Mouse (Mus musculus) MEL (cell line): Measurements from ENCODE around the gene Wdr27. TPM values are rescaled to one million over a fixed set of nuclear protein-coding genes. Genes with fewer than 3 reads are reported as not detected.

ENCODE experiments used
- DNase-seq: peaks from one replicate; pipeline ENCODE4 v3.0.0; 2011; ENCODE audit warnings: low read depth, low spot score
- H3K27ac ChIP-seq: 2 replicates; pipeline ENCODE4 v1.5.1; 2012; ENCODE audit warnings: low read depth, mild to moderate bottlenecking, control low read depth, low read length, moderate library complexity; ENCODE audit not compliant: control insufficient read depth
- H3K27me3 ChIP-seq, 2 experiments: fragments of 150-350 bp in 1 of 2; sonication (generic) in 1 of 2; 2 replicates each; pipeline ENCODE4 v1.6.1; 2012; ENCODE audit warnings: low read length in 2 of 2, mild to moderate bottlenecking in 2 of 2, improper control_type of control experiment in 1 of 2, moderate library complexity in 1 of 2; ENCODE audit not compliant: insufficient read depth in 2 of 2, control insufficient read depth in 1 of 2
- H3K36me3 ChIP-seq, 2 experiments: 2 replicates each; pipeline ENCODE4 v1.6.1; 2012 to 2014; ENCODE audit warnings: low read length in 2 of 2, improper control_type of control experiment in 1 of 2, inconsistent platforms in 1 of 2, mild to moderate bottlenecking in 1 of 2; ENCODE audit not compliant: insufficient read depth in 2 of 2, control insufficient read depth in 1 of 2
- H3K4me1 ChIP-seq, 2 experiments: fragments of 150-350 bp in 1 of 2; sonication (generic) in 1 of 2; 2 replicates each; pipeline ENCODE4 v1.6.1; 2012; ENCODE audit warnings: low read length in 2 of 2, improper control_type of control experiment in 1 of 2, mild to moderate bottlenecking in 1 of 2; ENCODE audit not compliant: insufficient read depth in 2 of 2, control insufficient read depth in 1 of 2
- H3K4me3 ChIP-seq, 2 experiments: fragments of 150-350 bp in 1 of 2; sonication (generic) in 1 of 2; 2 replicates each; pipeline ENCODE4 v1.5.1; 2012; ENCODE audit warnings: low read depth in 2 of 2, low read length in 2 of 2, mild to moderate bottlenecking in 2 of 2, moderate library complexity in 2 of 2, control low read depth in 1 of 2, improper control_type of control experiment in 1 of 2; ENCODE audit not compliant: control insufficient read depth in 1 of 2, insufficient read depth in 1 of 2
- H3K79me2 ChIP-seq: 2 replicates; pipeline ENCODE4 v1.6.1; 2012; ENCODE audit warnings: mild to moderate bottlenecking, low read length, moderate library complexity; ENCODE audit not compliant: control insufficient read depth, poor library complexity, insufficient read depth
- H3K9ac ChIP-seq: 2 replicates; pipeline ENCODE4 v1.6.1; 2012; ENCODE audit warnings: low read depth, mild to moderate bottlenecking, control low read depth, low read length, moderate library complexity; ENCODE audit not compliant: control insufficient read depth, poor library complexity, severe bottlenecking
- H3K9me3 ChIP-seq: fragments of 150-350 bp; sonication (generic); replicated peaks from 2 replicates; pipeline ENCODE4 v1.6.1; 2012; ENCODE audit warnings: mild to moderate bottlenecking, low read length, improper control_type of control experiment, moderate library complexity; ENCODE audit not compliant: insufficient read depth
- CHD1 ChIP-seq: IDR thresholded peaks from 2 replicates; pipeline ENCODE4 v1.6.1; 2012; ENCODE audit warnings: low read depth, mild to moderate bottlenecking, inconsistent platforms, low read length, improper control_type of control experiment
- E2F4 ChIP-seq: IDR thresholded peaks from 2 replicates; pipeline ENCODE4 v1.6.1; 2011; ENCODE audit warnings: low read depth, low read length, improper control_type of control experiment, borderline replicate concordance
- ELF1 ChIP-seq: IDR thresholded peaks from 2 replicates; pipeline ENCODE4 v1.6.1; 2014; ENCODE audit warnings: low read depth, mild to moderate bottlenecking, inconsistent platforms, low read length, improper control_type of control experiment, moderate library complexity
- ETS1 ChIP-seq: IDR thresholded peaks from 2 replicates; pipeline ENCODE4 v1.6.1; 2012; ENCODE audit warnings: low read depth, mild to moderate bottlenecking, inconsistent platforms, low read length, improper control_type of control experiment, moderate library complexity
- GATA1 ChIP-seq: IDR thresholded peaks from 2 replicates; pipeline ENCODE4 v1.6.1; 2011; ENCODE audit warnings: low read depth, low read length, improper control_type of control experiment
- HCFC1 ChIP-seq: IDR thresholded peaks from 2 replicates; pipeline ENCODE4 v1.6.1; 2012; ENCODE audit warnings: low read depth, mild to moderate bottlenecking, inconsistent platforms, low read length, improper control_type of control experiment, moderate library complexity
- JUND ChIP-seq: IDR thresholded peaks from 2 replicates; pipeline ENCODE4 v1.6.1; 2011; ENCODE audit warnings: low read depth, mild to moderate bottlenecking, improper control_type of control experiment, low read length
- KAT2A ChIP-seq: conservative IDR thresholded peaks from 2 replicates; pipeline ENCODE4 v1.6.1; 2012; ENCODE audit warnings: low read depth, low read length, improper control_type of control experiment, inconsistent platforms
- MAX ChIP-seq: IDR thresholded peaks from 2 replicates; pipeline ENCODE4 v1.6.1; 2011; ENCODE audit warnings: low read length, improper control_type of control experiment
- MAZ ChIP-seq: IDR thresholded peaks from 2 replicates; pipeline ENCODE4 v1.6.1; 2012; ENCODE audit warnings: low read depth, mild to moderate bottlenecking, inconsistent platforms, low read length, improper control_type of control experiment
- MEF2A ChIP-seq: IDR thresholded peaks from 2 replicates; pipeline ENCODE4 v1.6.1; 2014; ENCODE audit warnings: low read depth, mild to moderate bottlenecking, inconsistent platforms, low read length, improper control_type of control experiment; ENCODE audit not compliant: poor library complexity, insufficient replicate concordance, severe bottlenecking; ENCODE audit errors: extremely low read depth
- MXI1 ChIP-seq: IDR thresholded peaks from 2 replicates; pipeline ENCODE4 v1.6.1; 2011; ENCODE audit warnings: mild to moderate bottlenecking, low read depth, low read length, improper control_type of control experiment
- NRF1 ChIP-seq: IDR thresholded peaks from 2 replicates; pipeline ENCODE4 v1.6.1; 2014; ENCODE audit warnings: low read depth, mild to moderate bottlenecking, inconsistent platforms, low read length, improper control_type of control experiment, moderate library complexity; ENCODE audit not compliant: poor library complexity, insufficient read depth, severe bottlenecking
- POLR2A ChIP-seq, 2 experiments: IDR thresholded peaks; 2 replicates each; pipeline ENCODE4 v1.6.1; 2011 to 2012; ENCODE audit warnings: low read length in 2 of 2, mild to moderate bottlenecking in 2 of 2, control low read depth in 1 of 2, improper control_type of control experiment in 1 of 2, low read depth in 1 of 2, moderate library complexity in 1 of 2; ENCODE audit not compliant: control insufficient read depth in 1 of 2, insufficient read depth in 1 of 2, poor library complexity in 1 of 2
- SIN3A ChIP-seq: IDR thresholded peaks from 2 replicates; pipeline ENCODE4 v1.6.1; 2012; ENCODE audit warnings: low read length, improper control_type of control experiment, inconsistent platforms
- TAL1 ChIP-seq: IDR thresholded peaks from 2 replicates; pipeline ENCODE4 v1.6.1; 2012; ENCODE audit warnings: mild to moderate bottlenecking, inconsistent platforms, low read length, moderate library complexity, mixed read lengths
- TBP ChIP-seq: IDR thresholded peaks from 2 replicates; pipeline ENCODE4 v1.8.0; 2011; ENCODE audit warnings: low read depth, low read length, improper control_type of control experiment
- TCF12 ChIP-seq: IDR thresholded peaks from 2 replicates; pipeline ENCODE4 v1.6.1; 2014; ENCODE audit warnings: low read depth, mild to moderate bottlenecking, inconsistent platforms, low read length, improper control_type of control experiment, moderate library complexity
- UBTF ChIP-seq: IDR thresholded peaks from 2 replicates; pipeline ENCODE4 v1.6.1; 2012; ENCODE audit warnings: low read depth, mild to moderate bottlenecking, inconsistent platforms, low read length, improper control_type of control experiment, moderate library complexity, borderline replicate concordance; ENCODE audit not compliant: insufficient read depth
- USF1 ChIP-seq: IDR thresholded peaks from 2 replicates; pipeline ENCODE4 v1.6.1; 2014; ENCODE audit warnings: low read depth, mild to moderate bottlenecking, inconsistent platforms, low read length, improper control_type of control experiment, moderate library complexity
- USF2 ChIP-seq, 2 experiments: IDR thresholded peaks; 2 replicates each; pipeline ENCODE4 v1.6.1; 2011 to 2012; ENCODE audit warnings: improper control_type of control experiment in 2 of 2, low read length in 2 of 2, borderline replicate concordance in 1 of 2, inconsistent platforms in 1 of 2, low read depth in 1 of 2, mild to moderate bottlenecking in 1 of 2; ENCODE audit not compliant: insufficient read depth in 1 of 2
- ZC3H11A ChIP-seq: IDR thresholded peaks from 2 replicates; pipeline ENCODE4 v1.6.1; 2012; ENCODE audit warnings: low read depth, mild to moderate bottlenecking, inconsistent platforms, low read length, improper control_type of control experiment
- ZKSCAN1 ChIP-seq: IDR thresholded peaks from 2 replicates; pipeline ENCODE4 v1.6.1; 2012; ENCODE audit warnings: low read depth, mild to moderate bottlenecking, inconsistent platforms, low read length, improper control_type of control experiment, moderate library complexity
- ZMIZ1 ChIP-seq: IDR thresholded peaks from 2 replicates; pipeline ENCODE4 v1.6.1; 2012; ENCODE audit warnings: low read depth, mild to moderate bottlenecking, inconsistent platforms, low read length, improper control_type of control experiment, moderate library complexity
- ZNF384 ChIP-seq: IDR thresholded peaks from 2 replicates; pipeline ENCODE4 v1.6.1; 2012; ENCODE audit warnings: low read depth, mild to moderate bottlenecking, inconsistent platforms, low read length, improper control_type of control experiment
- polyA plus RNA-seq, 2 experiments: library from polyadenylated mRNA; stranded (reverse) in 1 of 2; unstranded in 1 of 2; fragments of >175 nt in 1 of 2; fragments of >200 nt in 1 of 2; gene quantifications; 2 replicates each; pipeline versions ENCODE4 v1.2.1 to v1.2.4; 2012; ENCODE audit warnings: low replicate concordance in 2 of 2, low read depth in 1 of 2; ENCODE audit not compliant: insufficient read length in 2 of 2, insufficient read depth in 1 of 2, missing spikeins in 1 of 2
- total RNA-seq: library from RNA; depleted of rRNA; stranded (reverse); fragments of 300-350 nt; gene quantifications from 2 replicates; pipeline ENCODE4 v1.2.3, GENCODE M21; 2012

The Wdr27 gene
- total and polyA plus RNA-seq, 3 experiments = 0.69 to 1.4 TPM; not detected in 1

DNA sequence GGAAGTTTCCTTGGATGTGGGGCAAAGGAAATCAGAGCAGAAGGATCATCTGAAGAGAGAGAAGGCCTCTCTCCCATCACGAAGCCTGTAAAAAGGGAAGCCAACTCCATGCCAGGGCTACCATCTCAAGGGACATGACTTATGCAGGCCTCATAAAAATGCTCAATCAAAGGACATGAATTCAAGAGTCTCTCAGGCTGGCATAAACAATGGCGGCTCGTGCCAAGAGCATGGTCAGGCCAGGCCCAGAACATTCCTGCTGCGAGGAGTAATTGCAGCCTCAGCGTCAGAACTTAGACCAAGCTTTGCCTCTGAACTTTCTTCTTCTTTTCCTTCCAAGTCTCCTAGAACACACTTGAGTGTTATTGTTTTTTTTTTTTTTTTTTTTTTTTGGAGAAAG, 163.6 kb downstream of the Wdr27 start:
- H3K79me2 ChIP-seq = no peaks in the 10 kb centered on the region
- DNase-seq = no peak
- no peak for TF ChIP-seq ELF1
- no peak for TF ChIP-seq MAX
- TF ChIP-seq ZMIZ1 = no peak
- no peak for TF ChIP-seq GATA1
- TF ChIP-seq ETS1 = no peak
- no peak for TF ChIP-seq HCFC1
- no peak for TF ChIP-seq TCF12
- TF ChIP-seq TBP = no peak
- no peak for TF ChIP-seq ZKSCAN1
- no peaks in the 10 kb centered on the region for H3K36me3 ChIP-seq
- H3K4me3 ChIP-seq = no peak overlapping the region
- H3K4me1 ChIP-seq = no peaks in the 10 kb centered on the region
- H3K9me3 ChIP-seq = no peaks in the 10 kb centered on the region
- no peak overlapping the region for H3K27ac ChIP-seq
- no peak overlapping the region for H3K9ac ChIP-seq
- H3K27me3 ChIP-seq = no peaks in the 10 kb centered on the region

DNA sequence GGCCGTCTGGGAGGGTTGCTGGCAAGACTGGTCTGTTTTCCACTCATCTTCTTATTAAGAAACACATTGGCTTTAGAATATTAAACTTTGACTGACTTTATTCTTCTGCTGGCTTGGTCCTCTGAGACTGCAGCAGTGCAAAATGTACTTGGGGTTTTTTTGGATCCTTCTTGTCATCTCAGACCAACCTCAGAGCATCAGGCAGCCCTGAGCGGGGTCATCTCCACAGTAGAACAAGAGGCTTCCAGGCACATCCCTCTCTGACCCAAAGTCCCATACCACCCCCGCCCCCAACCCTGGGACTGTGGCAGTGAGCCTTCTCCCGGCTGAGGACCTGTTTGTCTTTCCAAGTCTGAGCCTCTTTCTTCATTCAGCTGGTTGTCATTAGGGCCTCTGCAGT, 171.6 kb downstream of the Wdr27 start:
- Histone ChIP-seq H3K36me3 (no peaks in the 10 kb centered on the region), H3K27ac (no peak overlapping the region), H3K4me1 (no peaks in the 10 kb centered on the region), H3K27me3 (no peaks in the 10 kb centered on the region), H3K4me3 (no peak overlapping the region), H3K9ac (no peak overlapping the region), H3K79me2 (no peaks in the 10 kb centered on the region), H3K9me3 (no peaks in the 10 kb centered on the region)
- TF ChIP-seq MEF2A (no peak), MAZ (no peak), JUND (no peak), ZC3H11A (no peak), USF2 (IDR thresholded peaks at IDR 0.05; ENCODE audit: borderline replicate concordance in 1 of 2, insufficient read depth in 1 of 2, low read depth in 1 of 2, low read length in 2 of 2) (no peak), UBTF (no peak), CHD1 (no peak), NRF1 (no peak), SIN3A (no peak), MXI1 (no peak), POLR2A (IDR thresholded peaks at IDR 0.05; ENCODE audit: control insufficient read depth in 1 of 2, insufficient read depth in 1 of 2, low read depth in 1 of 2, low read length in 2 of 2, poor library complexity in 1 of 2) (no peak), ZNF384 (no peak), USF1 (no peak), TAL1 (no peak), E2F4 (no peak), KAT2A (no peak)
- DNase-seq = no peak
